Mouse (Mus musculus) c-Kit-positive CD71-positive TER-119-negative erythroid progenitor cells, embryonic 14.5 days (primary cell): Measurements from ENCODE around the gene Csnk1d.

Source experiments
- DNase-seq: peaks from one replicate; pipeline ENCODE4 v3.0.0-alpha.2; 2013; ENCODE audit warnings: low read depth

The Csnk1d gene

DNA sequence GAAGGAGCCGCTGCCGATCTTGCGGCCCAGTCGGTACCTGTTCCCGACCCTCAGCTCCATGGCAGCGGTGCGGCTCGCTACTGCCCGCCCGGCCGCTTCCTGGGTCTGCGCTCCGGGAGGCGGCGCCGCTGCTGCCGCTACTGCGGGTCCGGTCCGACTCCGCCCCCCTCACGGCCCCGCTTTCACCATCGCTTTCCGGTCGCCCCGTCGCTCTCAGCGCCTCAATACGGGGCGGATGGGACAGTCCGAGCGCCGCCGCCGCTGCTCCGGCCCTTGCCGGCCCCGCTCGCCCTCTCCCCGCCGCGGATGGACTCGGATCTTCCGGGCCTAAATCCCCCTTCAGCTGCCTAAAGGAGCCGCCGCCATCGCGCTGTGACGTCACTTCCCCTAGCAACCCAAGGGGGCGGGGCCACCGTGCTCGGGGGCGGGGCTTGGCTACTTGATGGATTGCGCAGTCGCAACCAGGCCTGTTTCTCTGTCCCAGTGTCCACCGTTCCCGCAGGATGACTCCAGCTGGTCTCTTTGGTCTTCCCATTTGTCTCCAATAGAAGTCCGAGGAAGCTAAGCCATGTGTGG is at the start of gene Csnk1d:
TSS of gene Csnk1d (minus strand) at position 380 of the 576 bp plus-strand sequence.
- DNase-seq: peak; percentile 90

GRCm38 (mm10) chr11:121039302-121039701 is 48.2 kb upstream of the Csnk1d start, which contains the start of gene Cd7:
Cd7 (minus strand) TSS chr11:121039418.
- DNase-seq: no peak

- no peak for DNase-seq
Observed at GRCm38 (mm10) chr11:121038366-121039240, 47.5 kb upstream of the Csnk1d start.

- no peak for DNase-seq
Observed at GRCm38 (mm10) chr11:121033118-121033517, 42.0 kb upstream of the Csnk1d start.

- DNase-seq: no peak
Observed at GRCm38 (mm10) chr11:121027259-121027658, 36.1 kb upstream of the Csnk1d start.

DNA sequence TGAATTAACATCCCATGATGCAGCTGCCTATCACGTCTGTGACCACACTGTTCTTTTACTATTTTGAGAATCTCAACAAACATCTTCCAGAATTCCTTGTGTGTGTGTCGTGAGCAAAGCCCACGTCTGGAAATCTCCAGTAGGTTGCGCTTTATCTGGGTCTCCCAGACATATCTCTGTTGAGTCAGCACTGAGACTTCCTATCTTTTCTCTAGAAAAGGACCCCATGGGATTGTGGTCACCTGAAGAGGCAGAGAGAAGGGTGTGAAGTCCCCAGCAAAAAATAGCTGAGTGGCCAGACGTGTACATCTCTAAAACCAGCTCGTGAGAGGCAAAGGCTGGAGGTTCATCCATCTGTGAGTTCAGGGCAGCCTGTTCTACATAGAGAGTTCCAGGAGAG is 33.0 kb upstream of the Csnk1d start:
- no peak for DNase-seq

DNA sequence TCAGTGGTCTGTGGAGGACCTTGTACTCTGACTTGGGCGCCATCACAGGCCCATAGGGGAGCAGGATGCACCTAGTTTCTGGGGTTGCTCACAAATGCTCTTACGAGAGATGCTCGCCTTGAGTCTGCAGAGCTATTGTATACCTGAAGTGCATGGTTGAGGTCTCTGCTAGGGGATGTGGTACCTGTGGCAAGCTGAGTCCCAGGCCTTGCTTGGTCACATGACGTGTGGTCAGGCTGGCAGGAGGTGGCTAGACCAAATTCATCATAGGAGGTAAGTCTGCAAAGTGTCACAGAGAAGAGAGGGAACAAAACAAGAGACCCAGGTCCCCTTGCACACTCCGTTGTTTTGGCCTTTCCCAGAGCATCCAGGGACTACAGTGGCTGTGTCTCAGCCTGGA is 28.4 kb upstream of the Csnk1d start:
- DNase-seq: no peak

DNA sequence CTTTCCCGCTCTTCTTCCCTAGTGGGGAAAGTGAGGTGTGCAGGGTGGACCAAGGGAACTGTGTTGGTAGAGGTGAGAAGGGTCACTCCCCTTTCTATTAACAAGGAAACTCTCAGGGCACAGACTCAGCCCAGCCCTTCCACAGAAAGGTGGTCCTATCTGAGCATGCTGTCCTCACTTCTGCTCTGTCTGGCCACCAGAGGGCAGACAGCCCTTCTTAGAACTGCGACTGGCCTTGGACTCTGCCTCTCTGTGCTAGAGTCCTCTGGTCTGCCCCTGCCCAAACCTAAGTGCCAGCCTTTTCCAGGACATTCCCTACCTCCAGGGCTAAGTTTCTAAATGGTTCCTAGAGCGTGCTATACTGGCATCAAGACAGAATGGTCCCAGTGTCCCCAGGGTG is 26.6 kb upstream of the Csnk1d start:
- peak; percentile 63 for DNase-seq

DNA sequence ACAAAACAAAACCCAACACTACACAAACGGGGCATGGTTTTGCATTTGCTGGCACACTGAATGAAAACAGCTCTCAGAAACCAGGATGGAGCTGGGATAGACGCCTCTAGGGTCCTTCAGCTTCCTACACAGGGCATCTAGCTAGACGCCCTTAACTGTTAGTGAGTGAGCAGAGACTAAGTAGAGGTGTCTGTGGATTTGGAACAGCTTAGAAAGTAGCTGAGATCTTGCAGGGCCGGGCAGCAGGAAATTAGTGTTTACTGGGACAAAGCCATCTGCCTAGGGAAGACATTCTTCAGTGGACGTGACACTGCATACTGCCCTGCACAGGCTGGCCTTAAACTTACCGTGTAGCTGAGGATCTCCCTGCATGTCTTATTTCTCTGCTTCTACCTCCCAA is 24.3 kb upstream of the Csnk1d start:
- DNase-seq: no peak

GRCm38 (mm10) chr11:121014896-121015300 is 23.8 kb upstream of the Csnk1d start:
- no peak for DNase-seq

GRCm38 (mm10) chr11:121013656-121014055 is 22.5 kb upstream of the Csnk1d start:
- DNase-seq: no peak

DNA sequence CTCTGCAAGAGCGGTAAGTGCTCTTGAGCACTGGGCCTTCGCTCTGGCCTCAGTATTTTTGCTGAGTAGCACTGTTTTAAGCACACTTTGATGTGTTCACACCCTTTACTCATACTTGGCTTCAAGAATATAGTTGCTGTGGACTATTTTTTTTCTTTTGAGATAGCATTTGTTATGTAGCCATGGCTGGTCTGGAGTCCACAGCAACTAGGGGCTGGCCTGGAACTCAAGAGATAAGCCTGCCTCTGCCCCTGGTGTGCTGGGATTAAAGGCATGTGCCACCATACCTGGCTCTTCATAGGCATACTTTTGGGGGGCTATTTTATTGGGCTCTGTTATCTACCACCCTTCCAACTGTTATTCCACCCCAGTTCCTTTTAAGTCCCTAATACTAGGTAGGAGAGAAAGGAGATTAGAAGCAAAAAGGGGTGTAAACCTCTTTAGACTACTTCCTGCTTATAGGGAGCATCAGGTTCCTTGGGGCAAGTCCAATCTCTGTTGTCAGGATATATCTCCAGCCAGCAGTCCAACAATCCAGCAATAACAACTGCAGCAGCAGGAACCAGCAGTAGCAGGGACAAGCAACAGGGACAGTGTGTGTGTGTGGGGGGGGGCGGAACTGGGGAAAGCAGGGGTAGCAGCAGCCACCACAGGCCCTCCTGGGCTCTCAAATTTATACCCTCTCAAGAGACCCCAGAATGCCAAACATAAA is 19.1 kb upstream of the Csnk1d start:
- no peak for DNase-seq

DNA sequence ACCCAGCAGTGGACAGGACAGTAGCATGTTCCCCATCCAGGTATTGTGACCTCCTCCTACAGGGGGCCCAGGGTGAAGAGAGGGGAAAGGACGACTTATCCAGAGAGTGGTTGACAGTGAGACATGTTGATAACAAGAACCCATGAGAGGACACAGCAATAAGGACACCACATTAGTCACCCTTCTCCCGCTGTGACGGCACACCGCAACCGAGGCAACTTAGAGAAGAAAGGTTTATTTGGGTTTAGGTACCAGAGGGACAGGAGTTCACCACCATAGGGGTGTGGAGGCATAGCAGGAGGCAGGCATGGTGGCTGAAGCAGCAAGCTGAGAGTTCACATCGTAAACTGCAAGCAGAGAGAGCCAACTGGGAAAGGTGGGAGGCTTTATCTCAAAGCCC is 15.1 kb upstream of the Csnk1d start:
- DNase-seq: no peak

GRCm38 (mm10) chr11:121004281-121004680 is 13.2 kb upstream of the Csnk1d start:
- DNase-seq: no peak

DNA sequence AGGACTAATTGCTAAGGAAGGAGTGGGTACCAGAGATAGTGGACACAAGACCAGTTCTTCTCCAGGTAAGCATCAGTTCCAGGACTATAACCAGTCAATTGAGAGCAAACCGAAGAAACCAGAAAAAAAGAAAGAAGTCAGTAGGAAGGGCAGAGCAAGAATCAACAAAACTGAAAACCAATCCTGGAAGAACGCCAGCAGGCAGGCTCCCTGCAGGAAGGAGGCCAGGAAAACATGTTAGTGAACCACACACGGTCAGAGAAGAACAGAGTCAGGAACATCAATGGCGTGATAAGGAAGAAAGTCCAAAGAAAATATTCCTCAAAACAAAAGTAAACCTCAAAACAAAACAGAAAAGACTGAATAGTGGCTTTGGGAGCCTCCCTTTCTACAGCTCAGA is 10.8 kb upstream of the Csnk1d start:
- no peak for DNase-seq

GRCm38 (mm10) chr11:120994741-120995140 is 3.6 kb upstream of the Csnk1d start:
- no peak for DNase-seq

DNA sequence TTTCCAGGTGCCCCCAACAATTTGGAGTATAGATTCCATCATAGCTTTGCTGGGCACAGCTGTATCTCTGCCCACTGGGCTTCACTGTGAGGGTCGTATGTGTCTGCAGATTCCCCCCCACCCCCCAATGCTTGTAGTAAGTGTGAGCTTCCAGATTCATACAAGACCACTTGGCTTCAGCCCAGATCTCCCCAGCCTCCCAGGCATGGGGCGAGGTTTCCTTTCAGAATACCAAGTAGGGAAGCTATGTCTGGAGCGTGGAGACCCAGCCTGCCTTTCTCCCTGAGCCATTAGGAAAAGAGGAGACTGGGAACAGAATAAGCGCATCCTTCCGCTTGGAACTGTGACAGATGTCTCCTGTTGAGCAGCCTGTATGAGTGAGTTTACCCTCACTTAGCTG is 2.5 kb upstream of the Csnk1d start:
- no peak for DNase-seq

GRCm38 (mm10) chr11:120993080-120993479 is 1.9 kb upstream of the Csnk1d start:
- no peak for DNase-seq

- no peak for DNase-seq
Observed at GRCm38 (mm10) chr11:120991791-120992190, 661 bp upstream of the Csnk1d start.

DNA sequence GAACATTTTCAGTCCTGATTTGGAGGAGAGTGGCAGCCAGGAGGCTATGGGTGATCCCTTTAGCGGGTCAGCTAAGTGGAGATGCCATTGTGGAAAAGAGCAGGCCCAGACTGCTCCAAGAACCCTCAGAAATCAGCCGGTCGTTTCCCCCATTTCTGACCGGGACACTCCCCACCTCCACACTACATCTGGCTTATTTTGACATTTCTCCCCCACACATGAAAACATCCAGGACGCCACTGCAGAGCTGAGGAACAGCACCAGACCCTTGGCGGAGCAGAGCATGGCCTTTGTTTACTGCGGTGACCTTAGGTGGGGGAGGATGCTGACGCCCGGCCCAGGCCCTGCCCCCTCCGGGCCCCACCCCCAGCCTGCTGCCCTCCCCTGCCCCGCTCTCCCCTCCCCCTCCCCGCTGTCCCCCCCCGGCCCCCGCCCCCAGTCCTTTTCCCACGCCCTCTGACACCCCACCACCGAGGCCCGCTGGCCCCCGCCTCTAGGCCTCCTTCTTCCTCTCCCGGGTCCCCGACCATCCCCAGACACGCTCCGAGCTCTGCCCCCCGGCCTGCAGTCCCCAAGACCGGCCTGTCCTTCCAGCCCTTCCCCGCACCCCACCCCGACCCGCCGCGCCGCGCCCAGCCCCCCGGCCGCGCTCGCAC is 876 bp downstream of the Csnk1d start:
- DNase-seq: no peak

- DNase-seq: no peak
Observed at GRCm38 (mm10) chr11:120989523-120989922, 1.6 kb downstream of the Csnk1d start.

- DNase-seq: no peak
Observed at GRCm38 (mm10) chr11:120988410-120988809, 2.7 kb downstream of the Csnk1d start.
